Mouse (Mus musculus) stomach, postnatal 0 days (tissue): ENCODE data around the gene Srgap2. TPM values are rescaled to one million over a fixed set of nuclear protein-coding genes. Genes with fewer than 3 reads are reported as not detected.
"Not testable (repeated sequence)": the region's sequence is repeated elsewhere in the genome, so short reads cannot be mapped to it uniquely, and the experiment has no call there.

Experiments used
- ATAC-seq: fragments of 200-750 bp; cut with Nextera tagmentation; 2 replicates; pipeline ENCODE4 v1.8.0; 2017; ENCODE audit not compliant: low FRiP score, low TSS enrichment
- DNase-seq: peaks from one replicate; pipeline ENCODE4 v3.0.0-alpha.2; 2016; ENCODE audit warnings: low spot score
- H3K27ac ChIP-seq: fragments of 300-500 bp; sonication (generic); replicated peaks from 2 replicates; pipeline ENCODE4 v1.5.1; 2014; ENCODE audit warnings: mild to moderate bottlenecking, control low read depth
- H3K27me3 ChIP-seq: fragments of 300-500 bp; sonication (generic); 2 replicates; pipeline ENCODE4 v1.6.1; 2014; ENCODE audit warnings: low read length; ENCODE audit not compliant: control insufficient read depth, insufficient read depth
- H3K36me3 ChIP-seq: fragments of 300-500 bp; sonication (generic); 2 replicates; pipeline ENCODE4 v1.6.1; 2014; ENCODE audit warnings: low read length, mixed read lengths; ENCODE audit not compliant: control insufficient read depth, insufficient read depth
- H3K4me1 ChIP-seq: fragments of 300-500 bp; sonication (generic); replicated peaks from 2 replicates; pipeline ENCODE4 v1.6.1; 2014; ENCODE audit warnings: antibody characterized with exemption; ENCODE audit not compliant: control insufficient read depth, insufficient read depth
- H3K4me2 ChIP-seq: fragments of 300-500 bp; sonication (generic); replicated peaks from 2 replicates; pipeline ENCODE4 v1.6.1; 2014; ENCODE audit warnings: low read depth, mild to moderate bottlenecking, control low read depth, moderate library complexity
- H3K4me3 ChIP-seq: fragments of 300-500 bp; sonication (generic); 2 replicates; pipeline ENCODE4 v1.5.1; 2014; ENCODE audit warnings: low read depth, low read length, control low read depth
- H3K9ac ChIP-seq: fragments of 300-500 bp; sonication (generic); 2 replicates; pipeline ENCODE4 v1.6.1; 2014; ENCODE audit warnings: mild to moderate bottlenecking, low read length, control low read depth, mixed read lengths
- H3K9me3 ChIP-seq: fragments of 300-500 bp; sonication (generic); 2 replicates; pipeline ENCODE4 v1.6.1; 2016; ENCODE audit warnings: low read length; ENCODE audit not compliant: control insufficient read depth
- CTCF ChIP-seq: IDR thresholded peaks from 2 replicates; pipeline ENCODE4 v1.5.1; 2016; ENCODE audit warnings: antibody characterized with exemption, low read depth, mild to moderate bottlenecking, moderate library complexity
- EP300 ChIP-seq: optimal IDR thresholded peaks from 2 replicates; pipeline ENCODE3; 2016; ENCODE audit warnings: antibody characterized with exemption
- WGBS: fragments of 180-500 bp; shearing (Covaris S2); extraction: QIAGEN DNeasy Blood & Tissue Kit; methylation state at CpG from one replicate; pipeline ENCODE4 v1.1.7; 2014; 5-methylcytosine and 5-hydroxymethylcytosine counted together
- polyA plus RNA-seq: library from polyadenylated mRNA; unstranded; fragments of >200 nt; fragmentation: Nextera tagmentation; extraction: Ambion mirVana; gene quantifications from 2 replicates; pipeline ENCODE4 v1.2.1, GENCODE M21; 2015

Gene Srgap2
- polyA plus RNA-seq = 7.7 and 9.1 TPM in 2 replicates

- H3K27me3 ChIP-seq = no peaks in the 10 kb centered on the region
- peak; percentile 95 for DNase-seq
- under 1% methylated on average over 43 of the region's 44 CpGs for WGBS
- H3K36me3 ChIP-seq = no peaks in the 10 kb centered on the region
- H3K9me3 ChIP-seq = no peaks in the 10 kb centered on the region
- peak; percentile 98 for ATAC-seq
- no peak for TF ChIP-seq EP300
- no peak for TF ChIP-seq CTCF
- H3K27ac ChIP-seq = peak within 1 kb of the TSS; percentile 94
- peak within 1 kb of the TSS; percentile 78 for H3K9ac ChIP-seq
- H3K4me3 ChIP-seq = peak within 1 kb of the TSS; percentile 78
- H3K4me1 ChIP-seq = peaks cover 4% of the 10 kb centered on the region; the same call in 1 of the 2 replicates
- H3K4me2 ChIP-seq = peak within 1 kb of the TSS; percentile 98
These were observed at the start of gene Srgap2, which contains the start of gene Fam72a for GRCm38 (mm10) chr1:131527281-131528080. Gene Srgap2, minus strand, starts transcription at chr1:131527352. Gene Fam72a, plus strand, starts transcription at chr1:131527903.

DNA sequence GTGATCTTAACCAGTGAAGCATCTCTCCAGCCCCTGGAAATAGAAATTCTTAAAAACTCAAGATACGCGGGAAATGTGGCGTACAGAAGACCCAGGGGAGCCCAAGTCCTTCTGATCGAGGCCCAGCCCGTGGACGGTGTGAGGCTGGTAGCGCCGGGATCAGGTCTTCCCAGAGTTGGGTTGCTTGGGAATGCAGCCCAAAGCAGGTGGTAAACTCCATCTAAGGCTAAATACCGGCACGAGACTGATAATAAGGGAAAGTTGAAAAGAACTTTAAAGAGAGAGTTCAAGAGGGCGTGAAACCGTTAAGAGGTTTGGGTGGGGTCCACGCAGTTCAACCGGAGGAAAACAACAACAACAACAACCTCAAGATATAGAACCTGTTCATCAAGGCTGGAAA is 46.6 kb upstream of the Srgap2 start:
- peak; percentile 26 for DNase-seq
- Histone ChIP-seq H3K4me1 (no peaks in the 10 kb centered on the region), H3K4me3 (no peak overlapping the region), H3K27me3 (no peaks in the 10 kb centered on the region), H3K9ac (no peak overlapping the region), H3K9me3 (no peaks in the 10 kb centered on the region), H3K36me3 (no peaks in the 10 kb centered on the region), H3K4me2 (no peak overlapping the region), H3K27ac (no peak overlapping the region)
- peak; percentile 86 for ATAC-seq
- TF ChIP-seq CTCF (no peak), EP300 (no peak)
- 90% methylated on average over 14 of the region's 14 CpGs for WGBS

DNA sequence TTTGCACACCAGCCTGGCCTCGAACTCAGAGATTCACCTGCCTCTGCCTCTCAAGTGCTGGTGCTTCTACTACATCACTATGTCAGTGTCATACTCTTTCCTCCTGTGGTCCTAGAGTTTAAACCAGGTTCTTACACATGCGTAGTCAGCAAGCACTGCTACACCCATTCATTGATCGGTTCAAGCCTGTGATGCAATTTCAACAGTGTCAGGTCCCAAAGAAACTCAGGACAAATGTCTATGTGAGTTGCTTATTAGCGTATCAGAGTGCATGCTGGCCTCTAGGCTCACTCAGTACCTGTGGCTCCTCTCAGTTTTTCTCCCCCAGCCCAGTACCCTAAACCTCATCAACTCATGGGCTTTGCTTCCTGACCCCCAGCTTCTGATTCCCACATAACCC is 43.2 kb upstream of the Srgap2 start:
- no peak overlapping the region for H3K9ac ChIP-seq
- no peaks in the 10 kb centered on the region for H3K9me3 ChIP-seq
- DNase-seq (no peak), ATAC-seq (no peak)
- TF ChIP-seq CTCF (no peak), EP300 (no peak)
- no peaks in the 10 kb centered on the region for H3K27me3 ChIP-seq
- H3K4me2 ChIP-seq = no peak overlapping the region
- 88% methylated on average over 4 of the region's 4 CpGs for WGBS
- no peaks in the 10 kb centered on the region for H3K36me3 ChIP-seq
- no peak overlapping the region for H3K4me3 ChIP-seq
- no peaks in the 10 kb centered on the region for H3K4me1 ChIP-seq
- H3K27ac ChIP-seq = no peak overlapping the region

- ATAC-seq = no peak
- Histone ChIP-seq H3K9ac (no peak overlapping the region), H3K4me1 (no peaks in the 10 kb centered on the region), H3K27me3 (no peaks in the 10 kb centered on the region), H3K4me2 (no peak overlapping the region), H3K9me3 (no peaks in the 10 kb centered on the region), H3K27ac (no peak overlapping the region), H3K4me3 (no peak overlapping the region), H3K36me3 (no peaks in the 10 kb centered on the region)
- no peak for DNase-seq
- TF ChIP-seq EP300 (no peak), CTCF (no peak)
- 66% methylated on average over 6 of the region's 6 CpGs for WGBS
These were observed 42.6 kb upstream of the Srgap2 start for GRCm38 (mm10) chr1:131569721-131570120.

GRCm38 (mm10) chr1:131566056-131566455 is 38.9 kb upstream of the Srgap2 start:
- not testable (repeated sequence) for H3K9me3 ChIP-seq, H3K27ac ChIP-seq, H3K27me3 ChIP-seq, H3K4me3 ChIP-seq, DNase-seq, H3K4me1 ChIP-seq, H3K4me2 ChIP-seq, ATAC-seq, H3K9ac ChIP-seq, H3K36me3 ChIP-seq
- WGBS = 41% methylated on average over 11 of the region's 11 CpGs
- peak; percentile 55 for TF ChIP-seq CTCF

DNA sequence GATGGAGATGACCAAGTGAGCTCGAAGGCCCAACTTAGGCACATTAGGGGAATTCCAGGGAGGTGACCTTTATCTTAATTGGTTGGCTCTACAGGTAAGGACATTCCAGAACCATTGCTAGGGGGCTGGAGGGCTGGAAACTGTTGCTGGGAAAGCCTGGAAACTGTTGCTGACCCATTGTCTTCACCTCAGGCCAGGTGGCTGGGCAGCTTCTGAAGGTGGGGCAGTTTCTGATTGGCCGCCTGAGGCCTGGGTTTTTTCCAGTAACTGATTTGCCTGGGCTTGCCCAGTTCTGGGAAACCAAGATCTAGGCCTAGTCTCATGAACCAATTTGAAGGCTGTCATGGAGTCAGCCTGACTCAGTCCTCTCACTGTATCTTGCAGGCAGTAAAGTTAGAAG is 34.9 kb upstream of the Srgap2 start:
- no peak overlapping the region for H3K27ac ChIP-seq
- TF ChIP-seq CTCF (no peak), EP300 (no peak)
- DNase-seq (no peak), ATAC-seq (no peak)
- H3K9ac ChIP-seq = no peak overlapping the region
- no peak overlapping the region for H3K4me2 ChIP-seq
- no peaks in the 10 kb centered on the region for H3K36me3 ChIP-seq
- no peaks in the 10 kb centered on the region for H3K4me1 ChIP-seq
- H3K9me3 ChIP-seq = no peaks in the 10 kb centered on the region
- 92% methylated on average over 2 of the region's 2 CpGs for WGBS
- H3K27me3 ChIP-seq = no peaks in the 10 kb centered on the region
- H3K4me3 ChIP-seq = no peak overlapping the region
